Comparison of ENCODE assay signal across 20 mouse cellular contexts in the genomic region with DNA sequence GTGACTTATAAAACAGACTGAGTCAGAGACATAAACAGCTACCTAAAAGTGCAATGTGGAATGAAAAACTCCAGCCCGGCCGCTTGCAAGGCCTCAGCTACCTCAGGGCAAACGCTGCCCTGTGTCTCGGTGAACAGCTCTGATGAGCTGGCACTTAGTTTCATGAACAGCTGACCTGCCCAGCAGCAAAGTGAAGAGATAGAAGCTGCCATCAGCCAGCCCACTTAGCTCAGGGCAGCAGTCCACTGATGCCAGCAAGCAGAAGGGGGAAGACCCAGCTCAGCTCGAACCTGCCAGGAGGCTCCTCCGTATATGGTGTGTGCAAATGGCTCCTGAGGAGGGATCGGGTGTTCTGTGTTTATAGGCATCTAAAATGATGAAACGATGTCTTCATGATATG.
A peak's percentile ranks its signal among the peaks of the same experiment; 100 is the strongest.
DNase-seq lines count a peak whose midpoint lies in the region; ATAC-seq and TF ChIP-seq lines count a peak whose summit lies in the region.
"Had no signal": no experiment of that assay in that cellular context is flagged by ENCODE, and none has a peak within 500 bp of the region (broad histone marks: within the 10 kb centered on the region; RNA-seq: fewer than 3 reads in every experiment).

No protein-coding gene starts in this region.

- H3K4me3 ChIP-seq in heart, embryonic 13.5 days = no peak overlapping the region
- H3K4me3 ChIP-seq in midbrain, postnatal 0 days (ENCODE audit: low read depth, low read length) = no peak overlapping the region
- no peak overlapping the region for H3K4me3 ChIP-seq in midbrain, embryonic 11.5 days (ENCODE audit: low read depth, low read length)
- H3K4me3 ChIP-seq: embryonic facial prominence, embryonic 15.5 days; layer of hippocampus, adult 2 months; liver, embryonic 13.5 days; lung, embryonic 15.5 days; midbrain, embryonic 12.5 days; neural tube, embryonic 15.5 days had no signal

- H3K9ac ChIP-seq in heart, embryonic 13.5 days = no peak overlapping the region
- H3K9ac ChIP-seq in midbrain, postnatal 0 days (replicated peaks; ENCODE audit: low read length, poor library complexity, severe bottlenecking) = no peak overlapping the region
- no peak overlapping the region for H3K9ac ChIP-seq in midbrain, embryonic 11.5 days (ENCODE audit: low read length)
- H3K9ac ChIP-seq: embryonic facial prominence, embryonic 15.5 days; hindbrain, embryonic 14.5 days; liver, embryonic 13.5 days; lung, embryonic 15.5 days; midbrain, embryonic 12.5 days; neural tube, embryonic 15.5 days had no signal

- no peak for ATAC-seq in heart, embryonic 13.5 days (ENCODE audit: extremely low read depth, insufficient number of reproducible peaks, low FRiP score, low TSS enrichment)
- no peak for ATAC-seq in midbrain, postnatal 0 days (ENCODE audit: low FRiP score)
- ATAC-seq in midbrain, embryonic 11.5 days (ENCODE audit: low FRiP score) = no peak
- ATAC-seq: intestine, postnatal 0 days had no signal

- peak overlapping the region; percentile 32; the same call in 1 of the 2 replicates for H3K27ac ChIP-seq in heart, embryonic 13.5 days (replicated peaks)
- no peak overlapping the region for H3K27ac ChIP-seq in midbrain, postnatal 0 days (ENCODE audit: low read depth, low read length)
- no peak overlapping the region for H3K27ac ChIP-seq in midbrain, embryonic 11.5 days (ENCODE audit: low read depth, low read length)
- H3K27ac ChIP-seq: embryonic facial prominence, embryonic 15.5 days; hindbrain, embryonic 14.5 days; kidney, postnatal 0 days; layer of hippocampus, adult 2 months; liver, embryonic 13.5 days; lung, embryonic 15.5 days; macrophage; midbrain, embryonic 12.5 days; neural tube, embryonic 15.5 days had no signal

- DNase-seq in heart, postnatal 36 days = no peak
- DNase-seq in midbrain, postnatal 0 days (ENCODE audit: low spot score) = peak; percentile 50
- DNase-seq in midbrain, embryonic 11.5 days (ENCODE audit: low spot score, missing footprints) = no peak
- peak; percentile 74 to 79 for DNase-seq in cerebellum, postnatal 14 days
- DNase-seq in urinary bladder, postnatal 10 days (ENCODE audit: low spot score) = no peak
- no peak for DNase-seq in urinary bladder, adult 18-20 months (ENCODE audit: low spot score in 2 of 2)
- DNase-seq in B cell, adult 2 months = no peak
- DNase-seq: adrenal gland, postnatal 10 days; liver, embryonic 13.5 days; thymus, postnatal 25 days had no signal

- 59% methylated on average over 8 of the region's 8 CpGs for WGBS in heart, embryonic 13.5 days
- WGBS in midbrain, postnatal 0 days = 70% methylated on average over 8 of the region's 8 CpGs
- WGBS in midbrain, embryonic 11.5 days = 94% methylated on average over 8 of the region's 8 CpGs

- no peaks in the 10 kb centered on the region for H3K9me3 ChIP-seq in heart, embryonic 13.5 days
- no peaks in the 10 kb centered on the region for H3K9me3 ChIP-seq in midbrain, postnatal 0 days (ENCODE audit: low read length)
- H3K9me3 ChIP-seq in midbrain, embryonic 11.5 days (ENCODE audit: control insufficient read depth, low read length) = no peaks in the 10 kb centered on the region
- H3K9me3 ChIP-seq: embryonic facial prominence, embryonic 15.5 days; liver, embryonic 13.5 days; lung, embryonic 15.5 days; midbrain, embryonic 12.5 days; neural tube, embryonic 15.5 days had no signal

- intact Hi-C loops in heart, postnatal 36 days (cut with DNase I) = no loop called here

- peaks cover 36% of the 10 kb centered on the region for H3K4me1 ChIP-seq in heart, embryonic 13.5 days
- no peaks in the 10 kb centered on the region for H3K4me1 ChIP-seq in midbrain, postnatal 0 days (ENCODE audit: insufficient read depth, low read length)
- H3K4me1 ChIP-seq in midbrain, embryonic 11.5 days (ENCODE audit: control insufficient read depth, insufficient read depth, low read length) = no peaks in the 10 kb centered on the region
- H3K4me1 ChIP-seq: liver, embryonic 13.5 days; midbrain, embryonic 12.5 days had no signal

- H3K4me2 ChIP-seq in heart, embryonic 13.5 days = no peak overlapping the region
- no peak overlapping the region for H3K4me2 ChIP-seq in midbrain, postnatal 0 days (ENCODE audit: low read depth, low read length, poor library complexity, severe bottlenecking)
- H3K4me2 ChIP-seq in midbrain, embryonic 11.5 days = no peak overlapping the region
- H3K4me2 ChIP-seq: embryonic facial prominence, embryonic 15.5 days; hindbrain, embryonic 14.5 days; liver, embryonic 13.5 days; lung, embryonic 15.5 days; midbrain, embryonic 12.5 days; neural tube, embryonic 15.5 days had no signal

- no peaks in the 10 kb centered on the region for H3K36me3 ChIP-seq in heart, embryonic 13.5 days
- H3K36me3 ChIP-seq in midbrain, postnatal 0 days (ENCODE audit: insufficient read depth, low read length) = no peaks in the 10 kb centered on the region
- H3K36me3 ChIP-seq in midbrain, embryonic 11.5 days (ENCODE audit: control insufficient read depth, insufficient read depth, low read length) = no peaks in the 10 kb centered on the region
- H3K36me3 ChIP-seq: embryonic facial prominence, embryonic 15.5 days; liver, embryonic 13.5 days; lung, embryonic 15.5 days; midbrain, embryonic 12.5 days; neural tube, embryonic 15.5 days had no signal

- no peaks in the 10 kb centered on the region for H3K27me3 ChIP-seq in heart, embryonic 13.5 days (replicated peaks)
- no peaks in the 10 kb centered on the region for H3K27me3 ChIP-seq in midbrain, postnatal 0 days (ENCODE audit: insufficient read depth, low read length)
- H3K27me3 ChIP-seq in midbrain, embryonic 11.5 days (ENCODE audit: control insufficient read depth, insufficient read depth, low read length) = no peaks in the 10 kb centered on the region
- H3K27me3 ChIP-seq: embryonic facial prominence, embryonic 15.5 days; liver, embryonic 13.5 days; lung, embryonic 15.5 days; midbrain, embryonic 12.5 days; neural tube, embryonic 15.5 days had no signal

- TF ChIP-seq CTCF in midbrain, postnatal 0 days (IDR thresholded peaks at IDR 0.05) = no peak

Comparison
In these comparisons a context has a peak if more than half of its experiments do, and no peak if none do; other contexts are left out.
1. DNase-seq: peak in midbrain, postnatal 0 days (single experiment) and cerebellum, postnatal 14 days (2 of 2); none in heart, postnatal 36 days (0 of 2), midbrain, embryonic 11.5 days (single experiment), urinary bladder, postnatal 10 days (single experiment), urinary bladder, adult 18-20 months (0 of 2) and B cell, adult 2 months (0 of 2).